Mouse (Mus musculus): Measurements from ENCODE around the gene Dnaja2. TPM values are rescaled to one million over a fixed set of nuclear protein-coding genes. Genes with fewer than 3 reads are reported as not detected.

Gene Dnaja2
- polyA plus RNA-seq, 1 experiment from 2014 or later, result 170 TPM

DNA sequence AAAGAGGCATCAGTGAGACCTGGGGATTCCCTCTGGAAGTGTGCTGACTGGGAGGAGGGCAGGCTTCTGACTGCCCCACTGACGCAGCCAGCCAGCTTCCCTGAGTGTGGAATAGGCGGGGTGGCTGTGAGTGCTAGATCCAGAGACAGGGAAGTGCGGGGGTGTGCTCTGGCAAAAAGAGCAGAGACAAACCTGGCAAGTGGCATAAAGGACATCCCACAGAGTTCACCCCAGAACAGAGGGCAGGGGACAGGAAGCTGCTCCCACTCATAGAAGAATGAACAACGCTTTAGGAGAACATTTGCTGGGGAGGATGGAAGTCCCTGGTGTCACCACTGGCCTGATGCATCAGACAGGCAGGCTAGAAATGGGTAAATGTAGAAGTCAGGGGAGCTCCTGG, 37.8 kb downstream of the Dnaja2 start:
- no peak overlapping the region for H3K27ac ChIP-seq
- no peak overlapping the region for H3K4me2 ChIP-seq (replicated peaks)
- peaks cover 83% of the 10 kb centered on the region for H3K36me3 ChIP-seq
- no peak overlapping the region for H3K9ac ChIP-seq
- H3K27me3 ChIP-seq, result no peaks in the 10 kb centered on the region
- H3K4me1 ChIP-seq, result no peaks in the 10 kb centered on the region
- H3K9me3 ChIP-seq, result no peaks in the 10 kb centered on the region
- no peak for ATAC-seq (ENCODE audit: insufficient number of reproducible peaks, insufficient read depth, low FRiP score, low TSS enrichment)
- H3K4me3 ChIP-seq, result no peak overlapping the region
- WGBS, result 76% methylated on average over 4 of the region's 4 CpGs

GRCm38 (mm10) chr8:85515391-85515790, 39.8 kb downstream of the Dnaja2 start:
- peaks cover 78% of the 10 kb centered on the region for H3K36me3 ChIP-seq
- no peak overlapping the region for H3K27ac ChIP-seq
- H3K9ac ChIP-seq, result no peak overlapping the region
- no peaks in the 10 kb centered on the region for H3K27me3 ChIP-seq
- no peak overlapping the region for H3K4me3 ChIP-seq
- 60% methylated on average over 7 of the region's 7 CpGs for WGBS
- H3K4me1 ChIP-seq, result no peaks in the 10 kb centered on the region
- no peak for ATAC-seq (ENCODE audit: insufficient number of reproducible peaks, insufficient read depth, low FRiP score, low TSS enrichment)
- no peak overlapping the region for H3K4me2 ChIP-seq (replicated peaks)
- H3K9me3 ChIP-seq, result no peaks in the 10 kb centered on the region

- Histone ChIP-seq H3K27ac (no peak overlapping the region), H3K36me3 (peaks cover 80% of the 10 kb centered on the region), H3K4me1 (no peaks in the 10 kb centered on the region), H3K9ac (no peak overlapping the region), H3K27me3 (no peaks in the 10 kb centered on the region), H3K9me3 (no peaks in the 10 kb centered on the region), H3K4me3 (no peak overlapping the region), H3K4me2 (replicated peaks) (no peak overlapping the region)
- WGBS, result 77% methylated on average over 4 of the region's 4 CpGs
- no peak for ATAC-seq (ENCODE audit: insufficient number of reproducible peaks, insufficient read depth, low FRiP score, low TSS enrichment)
Measured at GRCm38 (mm10) chr8:85513283-85513682, 41.9 kb downstream of the Dnaja2 start.

- peaks cover 79% of the 10 kb centered on the region for H3K36me3 ChIP-seq
- no peaks in the 10 kb centered on the region for H3K4me1 ChIP-seq
- no peak overlapping the region for H3K27ac ChIP-seq
- no peaks in the 10 kb centered on the region for H3K9me3 ChIP-seq
- no peak overlapping the region for H3K4me2 ChIP-seq (replicated peaks)
- no peak overlapping the region for H3K4me3 ChIP-seq
- H3K27me3 ChIP-seq, result no peaks in the 10 kb centered on the region
- WGBS, result 90% methylated on average over 8 of the region's 8 CpGs
- no peak for ATAC-seq (ENCODE audit: insufficient number of reproducible peaks, insufficient read depth, low FRiP score, low TSS enrichment)
- H3K9ac ChIP-seq, result no peak overlapping the region
Measured at GRCm38 (mm10) chr8:85512234-85512633, 42.9 kb downstream of the Dnaja2 start.

DNA sequence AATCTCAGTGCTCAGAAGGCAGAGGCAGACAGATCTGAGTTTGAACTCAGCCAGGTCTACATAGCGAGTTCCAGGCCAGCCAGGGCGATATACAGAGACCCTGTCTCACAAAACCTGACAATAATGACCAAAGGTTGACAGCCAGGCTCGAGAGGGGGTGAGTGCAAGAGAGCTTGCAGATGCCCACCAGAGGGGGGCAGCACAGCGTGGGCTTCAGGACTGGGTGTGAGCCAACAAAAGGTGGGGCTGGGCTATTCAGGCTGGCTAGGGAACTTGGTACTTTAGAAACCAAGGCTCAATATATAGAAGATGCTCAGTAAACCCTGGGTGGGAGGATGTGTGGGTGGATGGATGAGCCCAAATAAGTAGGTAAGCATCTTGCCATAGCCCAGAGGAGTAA, 46.5 kb downstream of the Dnaja2 start:
- Histone ChIP-seq H3K27me3 (no peaks in the 10 kb centered on the region), H3K4me2 (replicated peaks) (no peak overlapping the region), H3K4me3 (no peak overlapping the region), H3K9me3 (no peaks in the 10 kb centered on the region), H3K27ac (no peak overlapping the region), H3K9ac (no peak overlapping the region), H3K4me1 (no peaks in the 10 kb centered on the region), H3K36me3 (peaks cover 79% of the 10 kb centered on the region)
- no peak for ATAC-seq (ENCODE audit: insufficient number of reproducible peaks, insufficient read depth, low FRiP score, low TSS enrichment)
- WGBS, result 80% methylated on average over 4 of the region's 4 CpGs

DNA sequence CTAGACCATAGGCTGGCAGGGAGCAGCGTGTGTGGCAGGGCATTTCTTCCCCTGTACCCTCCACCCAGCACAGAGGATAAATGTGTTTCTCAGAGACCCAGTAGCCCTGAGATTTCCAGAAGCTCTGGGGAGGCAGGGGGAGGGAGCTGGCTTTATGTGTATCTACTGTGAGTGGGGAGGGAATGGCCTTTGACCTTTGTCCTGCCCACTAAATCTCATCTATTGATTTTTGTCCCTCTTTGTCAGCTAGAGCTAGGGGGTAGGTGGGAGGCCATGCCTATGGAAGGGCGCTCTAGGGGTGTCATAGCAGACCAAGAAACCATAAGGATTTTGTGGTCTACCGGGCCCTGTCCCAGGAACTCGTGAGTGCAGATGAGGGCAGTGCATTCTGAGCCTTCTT, 48.5 kb downstream of the Dnaja2 start:
- 75% methylated on average over 4 of the region's 4 CpGs for WGBS
- no peaks in the 10 kb centered on the region for H3K9me3 ChIP-seq
- peaks cover 71% of the 10 kb centered on the region for H3K36me3 ChIP-seq

DNA sequence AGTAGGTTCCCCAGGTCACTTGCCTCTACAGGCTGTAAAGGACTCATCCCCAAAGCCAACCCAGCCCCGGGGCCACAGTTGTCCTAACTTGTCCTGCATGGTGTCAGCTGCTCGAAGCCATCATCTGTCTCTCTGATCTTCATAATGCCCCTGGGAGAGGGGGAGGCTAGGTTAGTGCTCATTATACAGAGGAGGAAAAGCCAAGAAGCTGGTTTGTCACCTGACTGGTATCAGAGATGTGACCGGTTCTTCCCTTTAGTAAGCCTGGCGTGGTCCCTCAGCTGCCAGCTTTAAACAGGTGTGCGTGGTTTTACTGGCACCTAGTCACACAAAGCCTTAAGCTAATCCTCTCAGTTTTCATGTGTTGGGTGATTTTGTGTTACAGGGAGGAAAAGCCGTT, 50.4 kb downstream of the Dnaja2 start:
- H3K4me2 ChIP-seq (replicated peaks), result no peak overlapping the region
- H3K4me1 ChIP-seq, result no peaks in the 10 kb centered on the region
- 84% methylated on average over 6 of the region's 6 CpGs for WGBS
- no peak for ATAC-seq (ENCODE audit: insufficient number of reproducible peaks, insufficient read depth, low FRiP score, low TSS enrichment)
- H3K9ac ChIP-seq, result no peak overlapping the region
- no peaks in the 10 kb centered on the region for H3K27me3 ChIP-seq
- H3K36me3 ChIP-seq, result peaks cover 62% of the 10 kb centered on the region
- H3K27ac ChIP-seq, result no peak overlapping the region
- no peaks in the 10 kb centered on the region for H3K9me3 ChIP-seq
- no peak overlapping the region for H3K4me3 ChIP-seq

More for the DNA sequence above, 48.5 kb downstream of the Dnaja2 start:
- no peaks in the 10 kb centered on the region for H3K27me3 ChIP-seq
- H3K27ac ChIP-seq, result no peak overlapping the region
- H3K4me2 ChIP-seq (replicated peaks), result no peak overlapping the region
- no peak overlapping the region for H3K9ac ChIP-seq
- H3K4me3 ChIP-seq, result no peak overlapping the region
- no peak for ATAC-seq (ENCODE audit: insufficient number of reproducible peaks, insufficient read depth, low FRiP score, low TSS enrichment)
- no peaks in the 10 kb centered on the region for H3K4me1 ChIP-seq

DNA sequence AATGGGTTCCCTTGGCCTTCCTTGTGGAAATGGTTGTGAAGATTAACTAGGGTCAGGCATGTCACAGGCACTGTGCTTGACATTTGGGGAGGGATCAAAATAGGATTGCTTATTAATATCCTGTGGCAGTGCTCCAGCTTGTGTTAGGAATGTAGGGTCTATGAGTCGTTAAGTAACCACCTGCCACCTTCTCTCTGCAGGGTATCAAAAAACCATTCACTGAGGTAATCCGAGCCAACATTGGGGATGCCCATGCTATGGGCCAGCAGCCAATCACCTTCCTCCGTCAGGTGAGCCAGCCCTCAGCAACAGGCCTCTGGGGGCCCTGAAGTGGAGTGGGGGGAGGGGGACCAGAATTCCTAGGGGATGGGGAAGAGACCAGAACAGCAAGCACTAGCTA, 52.1 kb downstream of the Dnaja2 start:
- Histone ChIP-seq H3K36me3 (peaks cover 45% of the 10 kb centered on the region), H3K27ac (no peak overlapping the region), H3K4me3 (no peak overlapping the region), H3K9me3 (no peaks in the 10 kb centered on the region), H3K4me2 (replicated peaks) (no peak overlapping the region), H3K27me3 (no peaks in the 10 kb centered on the region), H3K9ac (no peak overlapping the region), H3K4me1 (no peaks in the 10 kb centered on the region)
- WGBS, result 41% methylated on average over 3 of the region's 3 CpGs
- ATAC-seq (ENCODE audit: insufficient number of reproducible peaks, insufficient read depth, low FRiP score, low TSS enrichment), result no peak

GRCm38 (mm10) chr8:85502381-85502780, 52.8 kb downstream of the Dnaja2 start:
- peaks cover 39% of the 10 kb centered on the region for H3K36me3 ChIP-seq
- H3K9me3 ChIP-seq, result no peaks in the 10 kb centered on the region
- H3K27me3 ChIP-seq, result no peaks in the 10 kb centered on the region
- H3K27ac ChIP-seq, result no peak overlapping the region
- H3K4me1 ChIP-seq, result no peaks in the 10 kb centered on the region
- no peak for ATAC-seq (ENCODE audit: insufficient number of reproducible peaks, insufficient read depth, low FRiP score, low TSS enrichment)
- no peak overlapping the region for H3K9ac ChIP-seq
- 51% methylated on average over 2 of the region's 2 CpGs for WGBS
- H3K4me2 ChIP-seq (replicated peaks), result no peak overlapping the region
- no peak overlapping the region for H3K4me3 ChIP-seq

- 74% methylated on average over 11 of the region's 11 CpGs for WGBS
- H3K4me1 ChIP-seq, result no peaks in the 10 kb centered on the region
Measured at GRCm38 (mm10) chr8:85500955-85501685, 54.0 kb downstream of the Dnaja2 start.

GRCm38 (mm10) chr8:85500460-85500859, 54.7 kb downstream of the Dnaja2 start:
- 88% methylated on average over 10 of the region's 10 CpGs for WGBS
- no peak for ATAC-seq (ENCODE audit: insufficient number of reproducible peaks, insufficient read depth, low FRiP score, low TSS enrichment)
- no peak overlapping the region for H3K4me2 ChIP-seq (replicated peaks)
- H3K4me1 ChIP-seq, result no peaks in the 10 kb centered on the region
- H3K9me3 ChIP-seq, result no peaks in the 10 kb centered on the region
- no peak overlapping the region for H3K9ac ChIP-seq
- no peak overlapping the region for H3K4me3 ChIP-seq
- no peaks in the 10 kb centered on the region for H3K27me3 ChIP-seq
- peaks cover 26% of the 10 kb centered on the region for H3K36me3 ChIP-seq
- no peak overlapping the region for H3K27ac ChIP-seq

More at GRCm38 (mm10) chr8:85500955-85501685, 54.0 kb downstream of the Dnaja2 start:
- H3K4me3 ChIP-seq, result no peak overlapping the region
- no peak for ATAC-seq (ENCODE audit: insufficient number of reproducible peaks, insufficient read depth, low FRiP score, low TSS enrichment)
- H3K27me3 ChIP-seq, result no peaks in the 10 kb centered on the region
- no peaks in the 10 kb centered on the region for H3K9me3 ChIP-seq
- no peak overlapping the region; the same call in 1 of the 2 replicates for H3K9ac ChIP-seq
- H3K27ac ChIP-seq, result no peak overlapping the region
- peaks cover 33% of the 10 kb centered on the region for H3K36me3 ChIP-seq
- H3K4me2 ChIP-seq (replicated peaks), result no peak overlapping the region

- no peak overlapping the region for H3K4me2 ChIP-seq (replicated peaks)
- H3K4me3 ChIP-seq, result no peak overlapping the region
- peaks cover 13% of the 10 kb centered on the region; the same call in 1 of the 2 replicates for H3K36me3 ChIP-seq
- H3K4me1 ChIP-seq, result peaks cover 12% of the 10 kb centered on the region; the same call in 1 of the 2 replicates
- ATAC-seq (ENCODE audit: insufficient number of reproducible peaks, insufficient read depth, low FRiP score, low TSS enrichment), result no peak
- no peaks in the 10 kb centered on the region for H3K27me3 ChIP-seq
- H3K27ac ChIP-seq, result no peak overlapping the region
- H3K9ac ChIP-seq, result no peak overlapping the region
- WGBS, result 23% methylated on average over 2 of the region's 2 CpGs
- no peaks in the 10 kb centered on the region for H3K9me3 ChIP-seq
Measured at GRCm38 (mm10) chr8:85498577-85498976, 56.6 kb downstream of the Dnaja2 start.

Data from embryonic facial prominence, embryonic 12.5 days (tissue).